ENCODE assay signal across 8 mouse cellular contexts in the genomic region with DNA sequence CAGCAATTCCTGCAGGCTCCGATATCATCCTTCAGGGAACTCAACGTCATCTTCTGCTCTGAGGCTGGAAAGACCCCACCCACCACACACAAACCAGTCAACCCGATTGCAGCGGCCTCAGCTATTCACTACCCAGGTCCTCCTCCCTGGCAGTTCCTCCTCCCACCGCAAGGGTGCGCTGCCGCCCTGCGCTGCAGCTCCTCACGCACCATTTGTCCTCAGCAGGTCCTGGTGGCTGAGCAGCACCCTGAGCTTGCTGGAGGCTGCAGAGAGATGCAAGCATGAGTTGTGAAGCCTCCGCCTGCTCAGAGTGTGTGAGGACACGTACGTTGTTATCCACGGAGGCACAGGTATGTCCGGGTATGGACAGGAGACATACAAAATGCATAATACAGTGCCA. TPM values are rescaled to one million over a fixed set of nuclear protein-coding genes. Genes with fewer than 3 reads are reported as not detected.
DNase-seq lines count a peak whose midpoint lies in the region; ATAC-seq lines count a peak whose summit lies in the region.

No protein-coding gene starts in this region.

- H3K36me3 ChIP-seq in hindbrain, embryonic 11.5 days (ENCODE audit: control insufficient read depth, insufficient read depth, low read length), result no peaks in the 10 kb centered on the region
- H3K36me3 ChIP-seq in hindbrain, embryonic 13.5 days, result no peaks in the 10 kb centered on the region
- H3K36me3 ChIP-seq in intestine, embryonic 15.5 days, result no peaks in the 10 kb centered on the region
- H3K36me3 ChIP-seq in midbrain, embryonic 14.5 days (ENCODE audit: control insufficient read depth, insufficient read depth, low read length), result no peaks in the 10 kb centered on the region

- no peaks in the 10 kb centered on the region for H3K27me3 ChIP-seq in hindbrain, embryonic 11.5 days (ENCODE audit: control insufficient read depth, insufficient read depth, low read length)
- no peaks in the 10 kb centered on the region for H3K27me3 ChIP-seq in hindbrain, embryonic 13.5 days
- no peaks in the 10 kb centered on the region for H3K27me3 ChIP-seq in intestine, embryonic 15.5 days (replicated peaks)
- no peaks in the 10 kb centered on the region for H3K27me3 ChIP-seq in midbrain, embryonic 14.5 days (ENCODE audit: control insufficient read depth, insufficient read depth, low read length)

- intact Hi-C loops in left cerebral cortex, postnatal 25 days (cut with DNase I), result loop anchor here (1.0 kb wide), 1 partner anchor 238 kb away; no protein-coding TSS in a partner anchor

- H3K4me2 ChIP-seq in hindbrain, embryonic 11.5 days (replicated peaks; ENCODE audit: low read depth, low read length), result no peak overlapping the region
- no peak overlapping the region for H3K4me2 ChIP-seq in hindbrain, embryonic 13.5 days
- no peak overlapping the region for H3K4me2 ChIP-seq in intestine, embryonic 15.5 days (replicated peaks)
- no peak overlapping the region for H3K4me2 ChIP-seq in midbrain, embryonic 14.5 days (ENCODE audit: low read length)

- H3K4me1 ChIP-seq in hindbrain, embryonic 11.5 days (replicated peaks; ENCODE audit: control insufficient read depth, insufficient read depth, low read length), result no peaks in the 10 kb centered on the region
- 0 out of 2 replicates have a peak, but pooled peaks cover 3% of the 10 kb centered on the region for H3K4me1 ChIP-seq in hindbrain, embryonic 13.5 days (replicated peaks)
- H3K4me1 ChIP-seq in intestine, embryonic 15.5 days (replicated peaks), result no peaks in the 10 kb centered on the region
- no peaks in the 10 kb centered on the region for H3K4me1 ChIP-seq in midbrain, embryonic 14.5 days (ENCODE audit: control insufficient read depth, insufficient read depth, low read length)

- no peaks in the 10 kb centered on the region for H3K9me3 ChIP-seq in hindbrain, embryonic 11.5 days (ENCODE audit: control insufficient read depth, low read length)
- no peaks in the 10 kb centered on the region for H3K9me3 ChIP-seq in hindbrain, embryonic 13.5 days
- no peaks in the 10 kb centered on the region for H3K9me3 ChIP-seq in intestine, embryonic 15.5 days
- no peaks in the 10 kb centered on the region for H3K9me3 ChIP-seq in midbrain, embryonic 14.5 days (ENCODE audit: control insufficient read depth, low read length)

- H3K9ac ChIP-seq in hindbrain, embryonic 11.5 days (ENCODE audit: low read depth, low read length), result no peak overlapping the region
- H3K9ac ChIP-seq in hindbrain, embryonic 13.5 days, result no peak overlapping the region
- H3K9ac ChIP-seq in intestine, embryonic 15.5 days, result no peak overlapping the region
- H3K9ac ChIP-seq in midbrain, embryonic 14.5 days (replicated peaks; ENCODE audit: low read length), result no peak overlapping the region

- peak; percentile 70 for DNase-seq in hindbrain, embryonic 11.5 days (ENCODE audit: low spot score)
- peak; percentile 38 for DNase-seq in cerebellum, adult 9-11 months
- DNase-seq in frontal cortex, postnatal 36 days (ENCODE audit: low spot score in 2 of 2), result peak; percentile 58 to 62
- DNase-seq in left cerebral cortex, postnatal 25 days (ENCODE audit: low spot score in 2 of 2), result peak; percentile 56 to 64
- peak; percentile 56 for DNase-seq in midbrain, embryonic 14.5 days
- peak; percentile 52 to 75 for DNase-seq in spleen, postnatal 14 days (ENCODE audit: low spot score in 2 of 2)

- no peak overlapping the region for H3K27ac ChIP-seq in hindbrain, embryonic 11.5 days (ENCODE audit: low read depth, low read length)
- no peak overlapping the region for H3K27ac ChIP-seq in hindbrain, embryonic 13.5 days
- H3K27ac ChIP-seq in intestine, embryonic 15.5 days, result no peak overlapping the region
- H3K27ac ChIP-seq in midbrain, embryonic 14.5 days (replicated peaks; ENCODE audit: low read depth, low read length), result no peak overlapping the region

- no peak overlapping the region for H3K4me3 ChIP-seq in hindbrain, embryonic 11.5 days (ENCODE audit: low read depth, low read length)
- H3K4me3 ChIP-seq in hindbrain, embryonic 13.5 days, result no peak overlapping the region
- no peak overlapping the region for H3K4me3 ChIP-seq in intestine, embryonic 15.5 days (replicated peaks)
- H3K4me3 ChIP-seq in midbrain, embryonic 14.5 days (replicated peaks; ENCODE audit: low read depth, low read length), result no peak overlapping the region

- peak; percentile 73 for ATAC-seq in hindbrain, embryonic 11.5 days (ENCODE audit: low FRiP score)
- no peak for ATAC-seq in hindbrain, embryonic 13.5 days (ENCODE audit: low FRiP score)
- peak; percentile 68 for ATAC-seq in intestine, embryonic 15.5 days
- 0 out of 2 replicates have a peak, but pooled peaks have one; percentile 27 for ATAC-seq in midbrain, embryonic 14.5 days (ENCODE audit: low FRiP score, low TSS enrichment)

- 18% methylated on average over 14 of the region's 14 CpGs for WGBS in hindbrain, embryonic 11.5 days
- WGBS in hindbrain, embryonic 13.5 days, result 19% methylated on average over 14 of the region's 14 CpGs
- 17% methylated on average over 14 of the region's 14 CpGs for WGBS in intestine, embryonic 15.5 days
- WGBS in midbrain, embryonic 14.5 days, result 18% methylated on average over 14 of the region's 14 CpGs

RNA-seq across cellular contexts. Expression of gene Clec4g, which starts 1.9 kb away (rescaled TPM):
- polyA plus RNA-seq in hindbrain, embryonic 11.5 days (2014; fragmentation: Nextera tagmentation; extraction: Ambion mirVana), result 0.39 TPM in 1 of 2 replicates, not detected in the other
- not detected in 2 replicates for polyA plus RNA-seq in hindbrain, embryonic 13.5 days (2015; fragmentation: Nextera tagmentation; extraction: Ambion mirVana)
- polyA plus RNA-seq in intestine, embryonic 15.5 days (2015; fragmentation: Nextera tagmentation; extraction: Ambion mirVana), result 0.40 TPM in 1 of 2 replicates, not detected in the other
- total RNA-seq in left cerebral cortex, postnatal 25 days (2021), result not detected
- not detected in 2 replicates for polyA plus RNA-seq in midbrain, embryonic 14.5 days (2014; fragmentation: Nextera tagmentation; extraction: Ambion mirVana)

RNA-seq across cellular contexts. Expression of gene Fcer2a, which starts 24.6 kb away (rescaled TPM):
- 0.15 and 0.49 TPM in 2 replicates for polyA plus RNA-seq in hindbrain, embryonic 11.5 days (2014; fragmentation: Nextera tagmentation; extraction: Ambion mirVana)
- polyA plus RNA-seq in hindbrain, embryonic 13.5 days (2015; fragmentation: Nextera tagmentation; extraction: Ambion mirVana), result 0.36 and 0.51 TPM in 2 replicates
- 0.08 and 0.09 TPM in 2 replicates for polyA plus RNA-seq in intestine, embryonic 15.5 days (2015; fragmentation: Nextera tagmentation; extraction: Ambion mirVana)
- not detected for total RNA-seq in left cerebral cortex, postnatal 25 days (2021)
- polyA plus RNA-seq in midbrain, embryonic 14.5 days (2014; fragmentation: Nextera tagmentation; extraction: Ambion mirVana), result 0.32 and 0.38 TPM in 2 replicates

RNA-seq across cellular contexts. Expression of gene Cd209a, which starts 30.2 kb away (rescaled TPM):
- not detected in 2 replicates for polyA plus RNA-seq in hindbrain, embryonic 11.5 days (2014; fragmentation: Nextera tagmentation; extraction: Ambion mirVana)
- polyA plus RNA-seq in hindbrain, embryonic 13.5 days (2015; fragmentation: Nextera tagmentation; extraction: Ambion mirVana), result not detected in 2 replicates
- polyA plus RNA-seq in intestine, embryonic 15.5 days (2015; fragmentation: Nextera tagmentation; extraction: Ambion mirVana), result 0.15 and 0.23 TPM in 2 replicates
- under 1 TPM in 1 of 2 experiments, not detected in 1; 0.48 TPM for total RNA-seq in left cerebral cortex, postnatal 25 days (2021)
- not detected in 2 replicates for polyA plus RNA-seq in midbrain, embryonic 14.5 days (2014; fragmentation: Nextera tagmentation; extraction: Ambion mirVana)

RNA-seq across cellular contexts. Expression of gene Trappc5, which starts 42.5 kb away (rescaled TPM):
- polyA plus RNA-seq in hindbrain, embryonic 11.5 days (2014; fragmentation: Nextera tagmentation; extraction: Ambion mirVana), result 34.2 and 40.8 TPM in 2 replicates
- 53.4 and 57.9 TPM in 2 replicates for polyA plus RNA-seq in hindbrain, embryonic 13.5 days (2015; fragmentation: Nextera tagmentation; extraction: Ambion mirVana)
- polyA plus RNA-seq in intestine, embryonic 15.5 days (2015; fragmentation: Nextera tagmentation; extraction: Ambion mirVana), result 36.0 and 36.7 TPM in 2 replicates
- 10 to 100 TPM; 25.7 to 27.1 TPM for total RNA-seq in left cerebral cortex, postnatal 25 days (2021)
- 48.0 and 56.9 TPM in 2 replicates for polyA plus RNA-seq in midbrain, embryonic 14.5 days (2014; fragmentation: Nextera tagmentation; extraction: Ambion mirVana)

RNA-seq across cellular contexts. Expression of gene Fcor, which starts 46.4 kb away (rescaled TPM):
- polyA plus RNA-seq in hindbrain, embryonic 11.5 days (2014; fragmentation: Nextera tagmentation; extraction: Ambion mirVana), result 7.2 and 8.1 TPM in 2 replicates
- polyA plus RNA-seq in hindbrain, embryonic 13.5 days (2015; fragmentation: Nextera tagmentation; extraction: Ambion mirVana), result 14.6 and 16.8 TPM in 2 replicates
- polyA plus RNA-seq in intestine, embryonic 15.5 days (2015; fragmentation: Nextera tagmentation; extraction: Ambion mirVana), result 8.0 and 9.1 TPM in 2 replicates
- total RNA-seq in left cerebral cortex, postnatal 25 days (2021), result 10 to 100 TPM; 13.2 to 17.0 TPM
- polyA plus RNA-seq in midbrain, embryonic 14.5 days (2014; fragmentation: Nextera tagmentation; extraction: Ambion mirVana), result 16.4 and 28.1 TPM in 2 replicates
